Mouse (Mus musculus): ENCODE results near the gene Mthfd2.
A peak's percentile ranks its signal among the peaks of the same experiment; 100 is the strongest.

Gene Mthfd2

GRCm38 (mm10) chr6:83327591-83328190 is 2.0 kb upstream of the Mthfd2 start:
- no peak for DNase-seq

- no peak for DNase-seq
Observed at GRCm38 (mm10) chr6:83326761-83327160, 1.1 kb upstream of the Mthfd2 start.

- DNase-seq = no peak
Observed at GRCm38 (mm10) chr6:83326394-83326736, 657 bp upstream of the Mthfd2 start.

- DNase-seq = no peak
Observed at GRCm38 (mm10) chr6:83323652-83324419, 1.9 kb downstream of the Mthfd2 start.

- no peak for DNase-seq
Observed at GRCm38 (mm10) chr6:83322794-83323193, 2.9 kb downstream of the Mthfd2 start.

- no peak for DNase-seq
Observed at GRCm38 (mm10) chr6:83321927-83322326, 3.8 kb downstream of the Mthfd2 start.

- DNase-seq = peak; percentile 96
Observed at GRCm38 (mm10) chr6:83317108-83317741, 8.5 kb downstream of the Mthfd2 start.

GRCm38 (mm10) chr6:83316022-83316421 is 9.7 kb downstream of the Mthfd2 start:
- DNase-seq = peak; percentile 20

- no peak for DNase-seq
Observed at GRCm38 (mm10) chr6:83315293-83315692, 10.4 kb downstream of the Mthfd2 start.

- peak; percentile 18 for DNase-seq
Observed at GRCm38 (mm10) chr6:83312514-83312913, 13.2 kb downstream of the Mthfd2 start.

GRCm38 (mm10) chr6:83312021-83312420 is 13.7 kb downstream of the Mthfd2 start:
- no peak for DNase-seq

- DNase-seq = no peak
Observed at GRCm38 (mm10) chr6:83311206-83311605, 14.5 kb downstream of the Mthfd2 start.

- peak; percentile 19 for DNase-seq
Observed at GRCm38 (mm10) chr6:83309017-83309416, 16.7 kb downstream of the Mthfd2 start.

GRCm38 (mm10) chr6:83302264-83302663 is 23.4 kb downstream of the Mthfd2 start:
- DNase-seq = no peak

- no peak for DNase-seq
Observed at GRCm38 (mm10) chr6:83301294-83301693, 24.4 kb downstream of the Mthfd2 start.

- no peak for DNase-seq
Observed at GRCm38 (mm10) chr6:83300447-83301229, 25.1 kb downstream of the Mthfd2 start.

GRCm38 (mm10) chr6:83280256-83280955 is 45.3 kb downstream of the Mthfd2 start:
- peak; percentile 57 for DNase-seq

- DNase-seq = peak; percentile 69
Observed at GRCm38 (mm10) chr6:83278881-83279280, 46.8 kb downstream of the Mthfd2 start.

- no peak for DNase-seq
Observed at GRCm38 (mm10) chr6:83277151-83277550, 48.6 kb downstream of the Mthfd2 start.

GRCm38 (mm10) chr6:83273733-83274132 is 52.0 kb downstream of the Mthfd2 start:
- DNase-seq = peak; percentile 30

GRCm38 (mm10) chr6:83268144-83269010 is 57.3 kb downstream of the Mthfd2 start:
- peak; percentile 64 for DNase-seq

GRCm38 (mm10) chr6:83267616-83268015 is 58.1 kb downstream of the Mthfd2 start:
- DNase-seq = no peak

Data from thymus, postnatal 4 days (tissue).